Mouse (Mus musculus): ENCODE measurements around the gene A830005F24Rik.

The A830005F24Rik gene

GRCm38 (mm10) chr13:48544867-48545266 is 31.5 kb downstream of the A830005F24Rik start:
- no peak for DNase-seq (ENCODE audit: extremely low spot score, low spot score)

- DNase-seq (ENCODE audit: extremely low spot score, low spot score) = peak; percentile 99
Measured at GRCm38 (mm10) chr13:48545476-48546281, 32.3 kb downstream of the A830005F24Rik start.

GRCm38 (mm10) chr13:48546330-48546917 is 33.1 kb downstream of the A830005F24Rik start:
- peak; percentile 99 for DNase-seq (ENCODE audit: extremely low spot score, low spot score)

GRCm38 (mm10) chr13:48547623-48548022 is 34.3 kb downstream of the A830005F24Rik start:
- no peak for DNase-seq (ENCODE audit: extremely low spot score, low spot score)

- no peak for DNase-seq (ENCODE audit: extremely low spot score, low spot score)
Measured at GRCm38 (mm10) chr13:48548296-48548695, 34.9 kb downstream of the A830005F24Rik start.

GRCm38 (mm10) chr13:48552181-48553090 is 39.1 kb downstream of the A830005F24Rik start:
- no peak for DNase-seq (ENCODE audit: extremely low spot score, low spot score)

GRCm38 (mm10) chr13:48553511-48553910 is 40.1 kb downstream of the A830005F24Rik start:
- DNase-seq (ENCODE audit: extremely low spot score, low spot score) = no peak

- DNase-seq (ENCODE audit: extremely low spot score, low spot score) = no peak
Measured at GRCm38 (mm10) chr13:48554552-48554951, 41.2 kb downstream of the A830005F24Rik start.

GRCm38 (mm10) chr13:48555976-48556375 is 42.6 kb downstream of the A830005F24Rik start:
- DNase-seq (ENCODE audit: extremely low spot score, low spot score) = no peak

GRCm38 (mm10) chr13:48561481-48561880 is 48.1 kb downstream of the A830005F24Rik start:
- DNase-seq (ENCODE audit: extremely low spot score, low spot score) = no peak

- DNase-seq (ENCODE audit: extremely low spot score, low spot score) = no peak
Measured at GRCm38 (mm10) chr13:48562336-48562735, 49.0 kb downstream of the A830005F24Rik start.

All from neural tube, embryonic 10.5 days (tissue).